Mouse (Mus musculus): Measurements from ENCODE around the gene Gm21788. TPM values are rescaled to one million over a fixed set of nuclear protein-coding genes. Genes with fewer than 3 reads are reported as not detected.
"Not testable (repeated sequence)": the region's sequence is repeated elsewhere in the genome, so short reads cannot be mapped to it uniquely, and the experiment has no call there.

The Gm21788 gene
- not detected in 2 replicates for total RNA-seq (2015; ENCODE audit: low replicate concordance)
- total RNA-seq (2017; ENCODE audit: low replicate concordance), result not detected in 2 replicates

GRCm38 (mm10) chrY:7404710-7405109, at the start of gene Gm21788:
Gene Gm21788, plus strand, starts transcription at chrY:7405010.
- ATAC-seq (replicated peaks; ENCODE audit: low FRiP score, poor library complexity, severe bottlenecking), result not testable (repeated sequence)

Other genes starting within 250 kb of the Gm21788 start
- gene Gm21244, start 235.7 kb upstream of the Gm21788 start, total RNA-seq (2015; ENCODE audit: low replicate concordance), result not detected in 2 replicates
- 0.98 TPM in 1 of 2 replicates, not detected in the other for gene Gm21244, start 235.7 kb upstream of the Gm21788 start, total RNA-seq (2017; ENCODE audit: low replicate concordance)
- gene Gm28998, start 151.2 kb upstream of the Gm21788 start, total RNA-seq (2015; ENCODE audit: low replicate concordance), result not detected in 2 replicates
- not detected in 2 replicates for gene Gm28998, start 151.2 kb upstream of the Gm21788 start, total RNA-seq (2017; ENCODE audit: low replicate concordance)
- 0.72 TPM in 1 of 2 replicates, not detected in the other for gene Gm20826, start 233.5 kb downstream of the Gm21788 start, total RNA-seq (2015; ENCODE audit: low replicate concordance)
- gene Gm20826, start 233.5 kb downstream of the Gm21788 start, total RNA-seq (2017; ENCODE audit: low replicate concordance), result not detected in 2 replicates